Mouse (Mus musculus) spleen, postnatal 4 days (tissue): Measurements from ENCODE around the gene Cd36.
A peak's percentile ranks its signal among the peaks of the same experiment; 100 is the strongest.

Source experiments
- DNase-seq, 2 experiments: peaks; one replicate each; pipeline ENCODE4 v3.0.0; 2022; ENCODE audit warnings: low spot score in 2 of 2

The Cd36 gene

GRCm38 (mm10) chr5:17806774-17807377 lies 81.7 kb downstream of the Cd36 start:
- DNase-seq, result no peak

GRCm38 (mm10) chr5:17776571-17776970 lies 112.0 kb downstream of the Cd36 start:
- peak in 1 of 2 experiments; percentile 78 for DNase-seq

- DNase-seq, result no peak
Observed at GRCm38 (mm10) chr5:17770328-17770727, 118.3 kb downstream of the Cd36 start.

GRCm38 (mm10) chr5:17766006-17766677 lies 122.5 kb downstream of the Cd36 start:
- no peak for DNase-seq

GRCm38 (mm10) chr5:17753471-17754005 lies 135.1 kb downstream of the Cd36 start:
- DNase-seq, result no peak

- no peak for DNase-seq
Observed at GRCm38 (mm10) chr5:17748293-17748692, 140.3 kb downstream of the Cd36 start.

- DNase-seq, result no peak
Observed at GRCm38 (mm10) chr5:17747143-17747542, 141.5 kb downstream of the Cd36 start.

- DNase-seq, result no peak
Observed at GRCm38 (mm10) chr5:17746520-17746919, 142.1 kb downstream of the Cd36 start.

- DNase-seq, result no peak
Observed at GRCm38 (mm10) chr5:17739805-17740204, 148.8 kb downstream of the Cd36 start.
